Mouse (Mus musculus): ENCODE results near the gene Olfr419. TPM values are rescaled to one million over a fixed set of nuclear protein-coding genes. Genes with fewer than 3 reads are reported as not detected.

The Olfr419 gene
- polyA plus RNA-seq, 1 experiment from 2014 or later = not detected

GRCm38 (mm10) chr1:174204699-174205098 lies 47.2 kb downstream of the Olfr419 start:
- H3K4me3 ChIP-seq = no peak overlapping the region
- H3K27ac ChIP-seq = no peak overlapping the region
- 69% methylated on average over 7 of the region's 7 CpGs for WGBS
- no peaks in the 10 kb centered on the region for H3K9me3 ChIP-seq
- no peak for ATAC-seq (ENCODE audit: insufficient number of reproducible peaks, insufficient read depth, low FRiP score, low TSS enrichment, low read depth)
- no peaks in the 10 kb centered on the region for H3K27me3 ChIP-seq
- no peaks in the 10 kb centered on the region for H3K4me1 ChIP-seq
- H3K4me2 ChIP-seq = no peak overlapping the region
- no peak overlapping the region for H3K9ac ChIP-seq
- no peaks in the 10 kb centered on the region for H3K36me3 ChIP-seq

Other genes with a start within 250 kb of the Olfr419 start
- gene Ifi205, start 220.3 kb downstream of the Olfr419 start, polyA plus RNA-seq (2015; fragmentation: Nextera tagmentation; extraction: Ambion mirVana) = not detected in 2 replicates
- 0.10 TPM in 1 of 2 replicates, not detected in the other for gene Olfr433, start 211.4 kb downstream of the Olfr419 start, polyA plus RNA-seq (2015; fragmentation: Nextera tagmentation; extraction: Ambion mirVana)
- gene Olfr432, start 202.9 kb downstream of the Olfr419 start, polyA plus RNA-seq (2015; fragmentation: Nextera tagmentation; extraction: Ambion mirVana) = not detected in 2 replicates
- 0.08 and 0.14 TPM in 2 replicates for gene Olfr430, start 185.5 kb downstream of the Olfr419 start, polyA plus RNA-seq (2015; fragmentation: Nextera tagmentation; extraction: Ambion mirVana)
- 0.22 and 0.37 TPM in 2 replicates for gene Olfr429, start 167.7 kb downstream of the Olfr419 start, polyA plus RNA-seq (2015; fragmentation: Nextera tagmentation; extraction: Ambion mirVana)
- not detected in 2 replicates for gene Olfr427, start 155.2 kb downstream of the Olfr419 start, polyA plus RNA-seq (2015; fragmentation: Nextera tagmentation; extraction: Ambion mirVana)
- gene Olfr231, start 130.9 kb downstream of the Olfr419 start, polyA plus RNA-seq (2015; fragmentation: Nextera tagmentation; extraction: Ambion mirVana) = 0.37 and 0.85 TPM in 2 replicates
- not detected in 2 replicates for gene Olfr424, start 120.5 kb downstream of the Olfr419 start, polyA plus RNA-seq (2015; fragmentation: Nextera tagmentation; extraction: Ambion mirVana)
- gene Olfr420, start 96.4 kb downstream of the Olfr419 start, polyA plus RNA-seq (2015; fragmentation: Nextera tagmentation; extraction: Ambion mirVana) = not detected in 2 replicates
- 0.38 and 0.67 TPM in 2 replicates for gene Spta1, start 79.3 kb downstream of the Olfr419 start, polyA plus RNA-seq (2015; fragmentation: Nextera tagmentation; extraction: Ambion mirVana)
- gene Mptx1, start 78.5 kb upstream of the Olfr419 start, polyA plus RNA-seq (2015; fragmentation: Nextera tagmentation; extraction: Ambion mirVana) = not detected in 2 replicates
- gene Olfr417, start 113.1 kb upstream of the Olfr419 start, polyA plus RNA-seq (2015; fragmentation: Nextera tagmentation; extraction: Ambion mirVana) = not detected in 2 replicates
- gene Olfr248, start 139.0 kb upstream of the Olfr419 start, polyA plus RNA-seq (2015; fragmentation: Nextera tagmentation; extraction: Ambion mirVana) = not detected in 2 replicates
- gene Olfr414, start 172.0 kb upstream of the Olfr419 start, polyA plus RNA-seq (2015; fragmentation: Nextera tagmentation; extraction: Ambion mirVana) = not detected in 2 replicates
- gene Olfr220, start 190.0 kb upstream of the Olfr419 start, polyA plus RNA-seq (2015; fragmentation: Nextera tagmentation; extraction: Ambion mirVana) = not detected in 2 replicates
- gene Fmn2, start 249.8 kb upstream of the Olfr419 start, polyA plus RNA-seq (2015; fragmentation: Nextera tagmentation; extraction: Ambion mirVana) = 2.8 and 3.2 TPM in 2 replicates

All from embryonic facial prominence, embryonic 13.5 days (tissue).